Mouse (Mus musculus): Measurements from ENCODE around the gene Tacc2. TPM values are rescaled to one million over a fixed set of nuclear protein-coding genes. Genes with fewer than 3 reads are reported as not detected.

The Tacc2 gene
- total and polyA plus RNA-seq, 2 experiments from 2014 or later = 39.0 to 83.8 TPM

DNA sequence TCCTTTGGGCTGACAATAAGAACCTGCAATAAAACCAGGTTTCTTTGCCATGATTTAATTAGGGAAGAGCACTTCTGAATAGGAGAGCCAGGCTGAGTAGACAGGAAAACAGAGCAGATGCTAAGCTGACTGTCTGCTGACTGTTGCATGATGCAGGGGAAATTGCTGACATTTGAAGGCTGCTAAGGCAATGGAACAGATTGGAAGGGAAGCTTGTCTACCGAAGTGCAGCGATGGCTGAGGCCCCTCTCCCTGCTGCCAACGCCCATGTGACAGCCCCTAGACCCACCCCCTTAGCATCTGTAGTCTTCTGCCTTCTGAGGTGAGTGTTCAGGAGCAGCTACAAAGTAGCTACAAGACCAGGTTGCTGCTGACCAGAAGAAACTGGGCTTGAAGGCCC lies 148.9 kb downstream of the Tacc2 start:
- Histone ChIP-seq H3K36me3 (replicated peaks; ENCODE audit: control insufficient read depth, insufficient read depth, low read length) (peaks cover 47% of the 10 kb centered on the region), H3K9ac (replicated peaks; ENCODE audit: low read depth, low read length) (no peak overlapping the region), H3K27me3 (ENCODE audit: control insufficient read depth, insufficient read depth, low read length) (no peaks in the 10 kb centered on the region), H3K9me3 (replicated peaks; ENCODE audit: control insufficient read depth, low read length) (no peaks in the 10 kb centered on the region), H3K4me3 (ENCODE audit: low read depth, low read length) (no peak overlapping the region), H3K4me2 (ENCODE audit: low read depth, low read length) (no peak overlapping the region), H3K27ac (ENCODE audit: low read depth) (peak overlapping the region; percentile 53), H3K4me1 (ENCODE audit: control insufficient read depth, insufficient read depth) (peaks cover 25% of the 10 kb centered on the region)
- WGBS = 39% methylated on average over 3 of the region's 3 CpGs
- TF ChIP-seq EP300 (IDR thresholded peaks at IDR 0.05; ENCODE audit: low read depth) (no peak), CTCF (IDR thresholded peaks at IDR 0.05; ENCODE audit: low read depth) (no peak)
- no peak for DNase-seq (ENCODE audit: low spot score)
- no peak for ATAC-seq (ENCODE audit: insufficient read depth, low read depth)

DNA sequence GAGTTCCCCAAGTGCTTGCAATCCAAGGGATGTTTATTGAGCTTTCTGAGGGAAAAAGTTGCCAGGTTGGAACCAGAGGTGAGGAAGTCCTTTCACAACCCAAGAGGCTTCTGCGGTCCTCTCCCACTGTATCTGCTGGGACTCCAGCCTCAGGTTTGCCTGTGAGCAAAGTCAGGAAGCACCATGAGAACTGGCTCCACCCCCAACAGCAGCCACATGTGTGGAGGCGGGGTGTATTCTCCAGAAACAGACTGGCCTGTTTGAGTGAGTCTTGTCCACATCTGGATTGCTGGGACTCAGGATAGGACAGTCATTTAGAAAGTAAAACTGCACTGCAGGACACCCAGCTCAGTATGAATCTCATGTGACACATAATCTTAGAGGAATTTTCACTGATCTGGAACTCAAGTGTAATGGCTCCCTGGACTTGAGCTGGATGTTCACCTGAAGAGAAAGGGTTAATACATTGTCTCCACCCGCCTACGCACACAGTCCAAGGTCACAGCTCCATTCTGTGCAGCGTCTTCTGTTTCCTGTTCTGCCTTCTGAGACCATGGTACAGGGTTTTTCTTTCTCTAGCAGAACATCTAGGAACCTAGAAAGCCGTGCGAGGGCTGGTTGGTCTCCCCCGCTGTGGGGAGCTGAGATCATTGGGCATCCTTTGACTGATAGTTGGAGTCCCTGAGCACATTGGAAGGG lies 149.6 kb downstream of the Tacc2 start:
- H3K4me2 ChIP-seq (ENCODE audit: low read depth, low read length) = no peak overlapping the region
- WGBS = 31% methylated on average over 8 of the region's 8 CpGs
- no peaks in the 10 kb centered on the region for H3K27me3 ChIP-seq (ENCODE audit: control insufficient read depth, insufficient read depth, low read length)
- H3K4me1 ChIP-seq (ENCODE audit: control insufficient read depth, insufficient read depth) = peaks cover 23% of the 10 kb centered on the region
- peaks cover 54% of the 10 kb centered on the region for H3K36me3 ChIP-seq (replicated peaks; ENCODE audit: control insufficient read depth, insufficient read depth, low read length)
- DNase-seq (ENCODE audit: low spot score) (peak; percentile 62), ATAC-seq (ENCODE audit: insufficient read depth, low read depth) (peak; percentile 60)
- no peaks in the 10 kb centered on the region for H3K9me3 ChIP-seq (replicated peaks; ENCODE audit: control insufficient read depth, low read length)
- TF ChIP-seq EP300 (IDR thresholded peaks at IDR 0.05; ENCODE audit: low read depth) = peak; percentile 36; the same call in 1 of the 2 replicates
- TF ChIP-seq CTCF (IDR thresholded peaks at IDR 0.05; ENCODE audit: low read depth) = no peak
- H3K9ac ChIP-seq (replicated peaks; ENCODE audit: low read depth, low read length) = no peak overlapping the region
- peak overlapping the region; percentile 53 for H3K27ac ChIP-seq (ENCODE audit: low read depth)
- no peak overlapping the region for H3K4me3 ChIP-seq (ENCODE audit: low read depth, low read length)

DNA sequence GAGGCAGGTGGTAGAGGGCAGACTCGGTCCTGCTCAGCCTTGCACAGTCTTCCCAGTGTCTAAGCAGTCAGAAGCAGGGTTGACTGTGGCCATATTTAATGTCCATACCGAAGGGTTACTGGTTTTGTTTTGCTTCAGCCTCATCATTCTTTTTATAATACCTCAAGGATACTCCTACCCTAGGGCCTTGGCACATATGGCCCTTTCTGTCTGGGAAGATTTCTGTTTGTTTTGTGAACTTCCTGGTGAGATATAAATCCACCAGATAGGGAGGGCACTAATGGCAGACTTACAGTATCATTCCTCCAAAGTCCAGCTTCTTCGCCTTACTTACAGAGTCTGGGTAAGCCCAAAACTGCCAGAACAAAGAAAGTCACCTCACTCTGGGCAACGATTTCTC lies 150.3 kb downstream of the Tacc2 start:
- H3K4me3 ChIP-seq (ENCODE audit: low read depth, low read length) = no peak overlapping the region
- ATAC-seq (ENCODE audit: insufficient read depth, low read depth) = no peak
- no peaks in the 10 kb centered on the region for H3K27me3 ChIP-seq (ENCODE audit: control insufficient read depth, insufficient read depth, low read length)
- WGBS = 70% methylated on average over 4 of the region's 4 CpGs
- peaks cover 16% of the 10 kb centered on the region for H3K4me1 ChIP-seq (ENCODE audit: control insufficient read depth, insufficient read depth)
- peak overlapping the region; percentile 53 for H3K27ac ChIP-seq (ENCODE audit: low read depth)
- peaks cover 58% of the 10 kb centered on the region for H3K36me3 ChIP-seq (replicated peaks; ENCODE audit: control insufficient read depth, insufficient read depth, low read length)
- TF ChIP-seq CTCF (IDR thresholded peaks at IDR 0.05; ENCODE audit: low read depth) (no peak), EP300 (IDR thresholded peaks at IDR 0.05; ENCODE audit: low read depth) (no peak)
- H3K9me3 ChIP-seq (replicated peaks; ENCODE audit: control insufficient read depth, low read length) = no peaks in the 10 kb centered on the region
- no peak overlapping the region for H3K4me2 ChIP-seq (ENCODE audit: low read depth, low read length)
- no peak overlapping the region for H3K9ac ChIP-seq (replicated peaks; ENCODE audit: low read depth, low read length)
- DNase-seq (ENCODE audit: low spot score) = no peak

DNA sequence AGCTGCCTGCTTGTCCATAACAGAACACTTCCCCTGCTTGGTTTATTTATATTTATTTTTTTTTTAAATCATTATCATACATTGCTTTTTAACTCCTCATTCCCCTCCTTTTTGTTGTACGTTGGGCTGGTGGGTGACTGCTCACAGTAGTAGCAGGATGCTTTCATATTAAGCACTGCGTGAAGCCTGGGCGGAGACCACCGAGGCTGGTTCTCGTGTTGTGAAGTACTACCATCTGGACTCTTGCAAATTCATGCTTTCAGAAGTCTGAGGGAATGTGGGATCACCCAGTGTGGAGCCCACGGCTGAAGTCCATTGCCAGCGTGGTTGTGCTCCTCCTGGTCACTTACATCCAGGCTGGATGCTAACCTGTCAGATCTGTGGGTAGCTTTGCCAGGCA lies 154.6 kb downstream of the Tacc2 start:
- no peak for DNase-seq (ENCODE audit: low spot score)

DNA sequence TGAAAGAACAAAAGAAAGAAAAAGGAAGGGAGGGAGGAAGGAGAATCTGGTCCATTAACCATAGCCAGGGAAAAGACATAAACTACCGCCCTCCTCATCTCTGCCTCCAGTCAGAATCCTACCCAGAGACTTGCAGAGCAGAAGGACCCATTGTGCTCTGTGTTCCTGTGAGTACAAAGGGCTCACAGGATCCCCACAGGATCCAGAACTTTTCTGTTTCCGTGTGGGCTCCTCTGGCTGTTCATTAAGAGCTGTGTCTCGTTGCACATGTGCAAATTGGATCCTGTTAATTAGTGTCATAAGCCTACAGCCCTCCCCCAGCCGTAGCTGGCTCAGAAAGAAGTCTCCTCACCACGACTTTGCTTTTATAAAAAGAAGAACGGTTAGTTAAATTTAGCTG lies 155.7 kb downstream of the Tacc2 start:
- ATAC-seq (ENCODE audit: insufficient read depth, low read depth) (no peak), DNase-seq (ENCODE audit: low spot score) (no peak)
- H3K4me2 ChIP-seq (ENCODE audit: low read depth, low read length) = no peak overlapping the region
- no peaks in the 10 kb centered on the region for H3K27me3 ChIP-seq (ENCODE audit: control insufficient read depth, insufficient read depth, low read length)
- 78% methylated on average over 6 of the region's 6 CpGs for WGBS
- H3K9ac ChIP-seq (replicated peaks; ENCODE audit: low read depth, low read length) = no peak overlapping the region
- H3K9me3 ChIP-seq (replicated peaks; ENCODE audit: control insufficient read depth, low read length) = no peaks in the 10 kb centered on the region
- H3K4me3 ChIP-seq (ENCODE audit: low read depth, low read length) = no peak overlapping the region
- H3K36me3 ChIP-seq (replicated peaks; ENCODE audit: control insufficient read depth, insufficient read depth, low read length) = peaks cover 90% of the 10 kb centered on the region
- H3K4me1 ChIP-seq (ENCODE audit: control insufficient read depth, insufficient read depth) = no peaks in the 10 kb centered on the region
- no peak for TF ChIP-seq EP300 (IDR thresholded peaks at IDR 0.05; ENCODE audit: low read depth)
- TF ChIP-seq CTCF (IDR thresholded peaks at IDR 0.05; ENCODE audit: low read depth) = no peak
- 0 out of 2 replicates have a peak overlapping the region, but pooled peaks have one; percentile 20 for H3K27ac ChIP-seq (ENCODE audit: low read depth)

More for the DNA sequence above, 154.6 kb downstream of the Tacc2 start:
- Histone ChIP-seq H3K9ac (replicated peaks; ENCODE audit: low read depth, low read length) (no peak overlapping the region), H3K27ac (ENCODE audit: low read depth) (no peak overlapping the region), H3K9me3 (replicated peaks; ENCODE audit: control insufficient read depth, low read length) (no peaks in the 10 kb centered on the region), H3K4me3 (ENCODE audit: low read depth, low read length) (no peak overlapping the region), H3K4me2 (ENCODE audit: low read depth, low read length) (no peak overlapping the region), H3K36me3 (replicated peaks; ENCODE audit: control insufficient read depth, insufficient read depth, low read length) (peaks cover 79% of the 10 kb centered on the region), H3K27me3 (ENCODE audit: control insufficient read depth, insufficient read depth, low read length) (no peaks in the 10 kb centered on the region), H3K4me1 (ENCODE audit: control insufficient read depth, insufficient read depth) (peaks cover 7% of the 10 kb centered on the region)
- WGBS = 92% methylated on average over 7 of the region's 7 CpGs
- ATAC-seq (ENCODE audit: insufficient read depth, low read depth) = no peak
- TF ChIP-seq EP300 (IDR thresholded peaks at IDR 0.05; ENCODE audit: low read depth) (no peak), CTCF (IDR thresholded peaks at IDR 0.05; ENCODE audit: low read depth) (no peak)

DNA sequence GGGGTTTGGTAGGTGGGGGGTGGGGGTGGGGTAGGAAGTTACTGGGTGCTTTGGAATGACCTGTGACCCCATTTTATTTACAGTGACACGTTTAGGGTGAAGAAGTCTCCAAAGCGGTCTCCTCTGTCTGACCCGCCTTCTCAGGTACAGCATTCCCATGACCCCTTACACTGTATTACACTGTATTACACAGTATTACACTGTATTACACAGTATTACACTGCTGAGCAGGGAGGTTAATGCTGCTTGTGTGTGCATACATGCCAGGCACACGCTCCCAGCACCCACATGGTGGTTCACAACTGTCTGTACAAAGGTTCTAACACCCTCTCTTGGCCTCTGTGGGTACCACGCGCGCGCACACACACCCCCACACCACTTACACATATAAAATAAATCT lies 156.2 kb downstream of the Tacc2 start:
- Histone ChIP-seq H3K9ac (replicated peaks; ENCODE audit: low read depth, low read length) (no peak overlapping the region), H3K4me3 (ENCODE audit: low read depth, low read length) (no peak overlapping the region), H3K4me1 (ENCODE audit: control insufficient read depth, insufficient read depth) (no peaks in the 10 kb centered on the region; the same call in 1 of the 2 replicates), H3K9me3 (replicated peaks; ENCODE audit: control insufficient read depth, low read length) (no peaks in the 10 kb centered on the region), H3K4me2 (ENCODE audit: low read depth, low read length) (no peak overlapping the region), H3K36me3 (replicated peaks; ENCODE audit: control insufficient read depth, insufficient read depth, low read length) (peaks cover 91% of the 10 kb centered on the region), H3K27me3 (ENCODE audit: control insufficient read depth, insufficient read depth, low read length) (no peaks in the 10 kb centered on the region), H3K27ac (ENCODE audit: low read depth) (0 out of 2 replicates have a peak overlapping the region, but pooled peaks have one; percentile 20)
- TF ChIP-seq CTCF (IDR thresholded peaks at IDR 0.05; ENCODE audit: low read depth) (no peak), EP300 (IDR thresholded peaks at IDR 0.05; ENCODE audit: low read depth) (no peak)
- 95% methylated on average over 8 of the region's 8 CpGs for WGBS
- DNase-seq (ENCODE audit: low spot score) (no peak), ATAC-seq (ENCODE audit: insufficient read depth, low read depth) (no peak)
